In the genomic region with DNA sequence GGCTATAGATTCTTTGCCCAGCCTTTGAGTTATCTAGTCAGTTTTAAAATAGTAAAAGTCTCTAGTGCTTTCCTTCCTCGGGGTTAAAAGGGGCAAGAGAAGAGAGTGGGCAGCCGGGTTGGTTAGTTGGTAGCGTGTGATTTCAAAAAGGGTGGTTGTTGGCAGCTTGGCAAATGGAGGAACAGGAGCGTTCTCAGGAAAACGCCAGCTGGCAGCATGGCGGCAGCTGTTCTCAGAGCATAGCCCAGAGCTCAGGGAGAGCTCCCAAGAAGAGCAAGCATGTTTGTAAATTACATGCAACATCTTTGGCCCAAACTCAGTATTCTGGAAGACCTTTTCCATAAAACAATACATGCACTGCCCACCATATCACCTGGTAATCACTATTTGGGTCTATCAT, we compare ENCODE assay signal across 21 mouse cellular contexts. TPM values are rescaled to one million over a fixed set of nuclear protein-coding genes. Genes with fewer than 3 reads are reported as not detected.
DNase-seq lines count a peak whose midpoint lies in the region; ATAC-seq lines count a peak whose summit lies in the region.
"Had no signal": no experiment of that assay in that cellular context is flagged by ENCODE, and none has a peak within 500 bp of the region (broad histone marks: within the 10 kb centered on the region; RNA-seq: fewer than 3 reads in every experiment).

No protein-coding gene starts in this region.

- no peaks in the 10 kb centered on the region for H3K36me3 ChIP-seq in forebrain, embryonic 14.5 days (ENCODE audit: control insufficient read depth, insufficient read depth, low read length)
- H3K36me3 ChIP-seq in forebrain, embryonic 10.5 days (replicated peaks), result no peaks in the 10 kb centered on the region
- H3K36me3 ChIP-seq in hindbrain, embryonic 16.5 days (ENCODE audit: control insufficient read depth, insufficient read depth, low read length), result no peaks in the 10 kb centered on the region
- no peaks in the 10 kb centered on the region for H3K36me3 ChIP-seq in hindbrain, embryonic 12.5 days
- H3K36me3 ChIP-seq: heart, embryonic 15.5 days; neural tube, embryonic 12.5 days had no signal

- no peak overlapping the region for H3K4me3 ChIP-seq in forebrain, embryonic 14.5 days (ENCODE audit: low read depth, low read length)
- no peak overlapping the region for H3K4me3 ChIP-seq in forebrain, embryonic 10.5 days
- H3K4me3 ChIP-seq in hindbrain, embryonic 16.5 days (ENCODE audit: low read length), result no peak overlapping the region
- H3K4me3 ChIP-seq in hindbrain, embryonic 12.5 days, result no peak overlapping the region
- H3K4me3 ChIP-seq: forebrain, embryonic 13.5 days; heart, embryonic 15.5 days; neural tube, embryonic 12.5 days had no signal

- H3K4me2 ChIP-seq in forebrain, embryonic 14.5 days (ENCODE audit: low read length), result no peak overlapping the region
- H3K4me2 ChIP-seq in hindbrain, embryonic 16.5 days (ENCODE audit: low read length), result no peak overlapping the region
- H3K4me2 ChIP-seq in hindbrain, embryonic 12.5 days (replicated peaks), result no peak overlapping the region
- H3K4me2 ChIP-seq: forebrain, embryonic 13.5 days; heart, embryonic 15.5 days; neural tube, embryonic 12.5 days had no signal

- no peaks in the 10 kb centered on the region for H3K27me3 ChIP-seq in forebrain, embryonic 14.5 days (replicated peaks; ENCODE audit: control insufficient read depth, insufficient read depth, low read length)
- H3K27me3 ChIP-seq in forebrain, embryonic 10.5 days (ENCODE audit: poor library complexity, severe bottlenecking), result no peaks in the 10 kb centered on the region
- H3K27me3 ChIP-seq in hindbrain, embryonic 16.5 days (replicated peaks; ENCODE audit: control insufficient read depth, insufficient read depth, low read length), result no peaks in the 10 kb centered on the region
- H3K27me3 ChIP-seq in hindbrain, embryonic 12.5 days, result no peaks in the 10 kb centered on the region
- H3K27me3 ChIP-seq: forebrain, embryonic 13.5 days; heart, embryonic 15.5 days; neural tube, embryonic 12.5 days had no signal

- no peak for ATAC-seq in forebrain, embryonic 14.5 days
- peak; percentile 37; the same call in 1 of the 2 replicates for ATAC-seq in hindbrain, embryonic 16.5 days
- ATAC-seq in hindbrain, embryonic 12.5 days (ENCODE audit: low FRiP score), result no peak
- ATAC-seq: forebrain, embryonic 13.5 days; liver, postnatal 0 days had no signal

- 79% methylated on average over 6 of the region's 6 CpGs for WGBS in forebrain, embryonic 14.5 days
- 91% methylated on average over 6 of the region's 6 CpGs for WGBS in forebrain, embryonic 10.5 days
- 78% methylated on average over 6 of the region's 6 CpGs for WGBS in hindbrain, embryonic 16.5 days
- 90% methylated on average over 6 of the region's 6 CpGs for whole genome bisulfite sequencing in hindbrain, embryonic 12.5 days

- no peak overlapping the region for H3K9ac ChIP-seq in forebrain, embryonic 14.5 days (ENCODE audit: low read length)
- H3K9ac ChIP-seq in hindbrain, embryonic 16.5 days (ENCODE audit: low read depth, low read length), result no peak overlapping the region
- no peak overlapping the region for H3K9ac ChIP-seq in hindbrain, embryonic 12.5 days
- H3K9ac ChIP-seq: forebrain, embryonic 13.5 days; heart, embryonic 15.5 days; liver, postnatal 0 days; neural tube, embryonic 12.5 days had no signal

- H3K27ac ChIP-seq in forebrain, embryonic 14.5 days (ENCODE audit: low read depth, low read length), result no peak overlapping the region
- no peak overlapping the region for H3K27ac ChIP-seq in forebrain, embryonic 10.5 days
- H3K27ac ChIP-seq in hindbrain, embryonic 16.5 days (ENCODE audit: low read depth, low read length), result no peak overlapping the region
- no peak overlapping the region for H3K27ac ChIP-seq in hindbrain, embryonic 12.5 days
- H3K27ac ChIP-seq: forebrain, embryonic 13.5 days; heart, embryonic 15.5 days; neural tube, embryonic 12.5 days had no signal

- no peaks in the 10 kb centered on the region for H3K4me1 ChIP-seq in forebrain, embryonic 14.5 days (ENCODE audit: control insufficient read depth, insufficient read depth, low read length)
- no peaks in the 10 kb centered on the region for H3K4me1 ChIP-seq in forebrain, embryonic 10.5 days
- H3K4me1 ChIP-seq in hindbrain, embryonic 16.5 days (ENCODE audit: control insufficient read depth, insufficient read depth, low read depth, low read length), result no peaks in the 10 kb centered on the region
- no peaks in the 10 kb centered on the region for H3K4me1 ChIP-seq in hindbrain, embryonic 12.5 days
- H3K4me1 ChIP-seq: forebrain, embryonic 13.5 days; neural tube, embryonic 12.5 days had no signal

- H3K9me3 ChIP-seq in forebrain, embryonic 14.5 days (replicated peaks; ENCODE audit: control insufficient read depth, low read length), result no peaks in the 10 kb centered on the region
- H3K9me3 ChIP-seq in forebrain, embryonic 10.5 days, result no peaks in the 10 kb centered on the region
- no peaks in the 10 kb centered on the region for H3K9me3 ChIP-seq in hindbrain, embryonic 16.5 days (ENCODE audit: control insufficient read depth, low read length)
- H3K9me3 ChIP-seq in hindbrain, embryonic 12.5 days (replicated peaks), result no peaks in the 10 kb centered on the region
- H3K9me3 ChIP-seq: forebrain, embryonic 13.5 days; heart, embryonic 15.5 days; neural tube, embryonic 12.5 days had no signal

- peak; percentile 59 for DNase-seq in forebrain, embryonic 14.5 days (ENCODE audit: low spot score)
- DNase-seq in forebrain, embryonic 10.5 days (ENCODE audit: extremely low spot score, low spot score), result no peak
- peak; percentile 19 for DNase-seq in right cerebral cortex, postnatal 14 days
- DNase-seq in right cerebral cortex, postnatal 36 days (ENCODE audit: low spot score in 2 of 2), result no peak
- peak; percentile 8 for DNase-seq in telencephalon, adult 2 months (ENCODE audit: low read depth, low spot score)
- DNase-seq in frontal cortex, postnatal 36 days (ENCODE audit: low spot score in 2 of 2), result no peak
- DNase-seq: adrenal gland, adult 8-10 months; cerebellum, adult 2 months; embryo, embryonic 11 days; heart, adult 18-20 months; kidney, adult 9 months; kidney, postnatal 36 days; liver; liver, postnatal 0 days had no signal

RNA-seq across cellular contexts. Expression of gene 1700011L22Rik, which starts 5.4 kb away (rescaled TPM):
- not detected in 2 replicates for polyA plus RNA-seq in forebrain, embryonic 14.5 days (2014; fragmentation: Nextera tagmentation; extraction: Ambion mirVana)
- not detected in 2 replicates for polyA plus RNA-seq in forebrain, embryonic 10.5 days (2016; fragmentation: Nextera tagmentation; extraction: Ambion mirVana)
- not detected in 2 replicates for polyA plus RNA-seq in hindbrain, embryonic 16.5 days (2015; fragmentation: Nextera tagmentation; extraction: Ambion mirVana)
- polyA plus RNA-seq in hindbrain, embryonic 12.5 days (2016; fragmentation: Nextera tagmentation; extraction: Ambion mirVana), result not detected in 2 replicates
- polyA plus RNA-seq: cerebellum, adult 2 months; forebrain, embryonic 13.5 days; heart, embryonic 15.5 days; intestine, embryonic 14.5 days; liver, postnatal 0 days; neural tube, embryonic 12.5 days; stomach, embryonic 14.5 days had no signal

RNA-seq across cellular contexts. Expression of gene Mmaa, which starts 41.0 kb away (rescaled TPM):
- polyA plus RNA-seq in forebrain, embryonic 14.5 days (2014; fragmentation: Nextera tagmentation; extraction: Ambion mirVana), result 20.2 and 24.9 TPM in 2 replicates
- 10.6 and 11.3 TPM in 2 replicates for polyA plus RNA-seq in forebrain, embryonic 10.5 days (2016; fragmentation: Nextera tagmentation; extraction: Ambion mirVana)
- polyA plus RNA-seq in hindbrain, embryonic 16.5 days (2015; fragmentation: Nextera tagmentation; extraction: Ambion mirVana), result 16.4 and 18.8 TPM in 2 replicates
- polyA plus RNA-seq in hindbrain, embryonic 12.5 days (2016; fragmentation: Nextera tagmentation; extraction: Ambion mirVana), result 16.5 and 17.0 TPM in 2 replicates

Comparison
In these comparisons a context has a peak if more than half of its experiments do, and no peak if none do; other contexts are left out.
1. DNase-seq: peak in forebrain, embryonic 14.5 days (single experiment), right cerebral cortex, postnatal 14 days (single experiment) and telencephalon, adult 2 months (single experiment); none in forebrain, embryonic 10.5 days (single experiment), right cerebral cortex, postnatal 36 days (0 of 2) and frontal cortex, postnatal 36 days (0 of 2).